Mouse (Mus musculus): Measurements from ENCODE around the gene Pdilt.

DNA sequence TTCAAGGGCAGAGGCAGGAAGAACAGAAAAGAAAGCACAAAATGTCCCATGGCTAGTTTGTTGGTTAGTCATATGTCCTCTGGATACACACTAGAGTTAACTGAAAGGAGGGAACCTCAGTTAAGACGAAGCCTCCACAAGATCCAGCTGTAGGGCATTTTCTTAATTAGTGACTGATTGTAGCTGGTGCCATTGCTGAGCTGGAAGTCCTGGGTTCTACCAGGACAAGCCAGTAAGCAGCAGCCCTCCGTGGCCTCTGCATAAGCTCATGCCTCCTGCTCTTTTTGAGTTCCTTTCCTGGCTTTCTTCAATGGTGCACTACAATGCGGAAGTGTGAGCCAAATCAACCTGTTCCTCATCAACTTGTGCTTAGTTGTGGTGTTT lies 37.2 kb upstream of the Pdilt start:
- no peak for TF ChIP-seq TAL1 (conservative IDR thresholded peaks at IDR 0.05; ENCODE audit: low read depth, low read length)
- no peak for TF ChIP-seq CTCF (IDR thresholded peaks at IDR 0.05; ENCODE audit: low read depth, low read length)
- TF ChIP-seq GATA1 (IDR thresholded peaks at IDR 0.05; ENCODE audit: borderline replicate concordance, low read length) = no peak
- TF ChIP-seq GATA2 (IDR thresholded peaks at IDR 0.05; ENCODE audit: borderline replicate concordance, low read depth, low read length) = no peak
